Mouse (Mus musculus): ENCODE results near the gene Dusp3.

DNA sequence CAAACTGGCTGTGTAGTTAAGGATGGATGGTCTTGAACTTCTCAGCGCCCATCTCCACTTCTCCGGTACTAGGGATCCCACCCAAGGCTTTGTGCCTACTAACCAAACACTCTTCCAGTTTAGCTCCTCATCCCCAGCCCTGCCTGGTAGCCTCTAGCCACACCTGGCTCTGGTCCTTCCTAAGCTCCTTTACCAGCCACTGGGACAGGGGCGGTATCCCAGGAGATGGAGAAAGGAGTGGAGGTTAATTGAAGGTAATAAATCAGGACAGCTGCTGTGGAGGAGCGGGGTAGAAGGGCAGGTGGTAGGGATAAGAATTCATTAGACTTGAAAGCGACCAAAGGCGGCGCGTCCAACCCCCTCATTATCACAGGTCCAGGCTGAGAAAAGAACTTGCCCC, 22.2 kb downstream of the Dusp3 start:
- no peak for TF ChIP-seq POLR2A (IDR thresholded peaks at IDR 0.05; ENCODE audit: low read depth, low read length)
- no peak for TF ChIP-seq CTCF (IDR thresholded peaks at IDR 0.05; ENCODE audit: borderline replicate concordance, insufficient read depth, low read length)
